Mouse (Mus musculus) neural tube, embryonic 10.5 days (tissue): ENCODE measurements around the gene Smim12.

Source experiments
- DNase-seq: peaks from one replicate; pipeline ENCODE4 v3.0.0-alpha.2; 2017; ENCODE audit warnings: low spot score; ENCODE audit errors: extremely low spot score

The Smim12 gene

GRCm38 (mm10) chr4:127243552-127243951, at the start of gene Smim12:
Smim12 (plus strand) TSS chr4:127243784.
- DNase-seq, result peak; percentile 100

GRCm38 (mm10) chr4:127194477-127195269, 48.9 kb upstream of the Smim12 start:
- no peak for DNase-seq

- DNase-seq, result no peak
Measured at GRCm38 (mm10) chr4:127198609-127199008, 45.0 kb upstream of the Smim12 start.

GRCm38 (mm10) chr4:127199406-127199805, 44.2 kb upstream of the Smim12 start:
- no peak for DNase-seq

- no peak for DNase-seq
Measured at GRCm38 (mm10) chr4:127200164-127200722, 43.3 kb upstream of the Smim12 start.

GRCm38 (mm10) chr4:127200769-127201617, 42.6 kb upstream of the Smim12 start:
- DNase-seq, result no peak

- no peak for DNase-seq
Measured at GRCm38 (mm10) chr4:127203081-127203480, 40.5 kb upstream of the Smim12 start.

- DNase-seq, result no peak
Measured at GRCm38 (mm10) chr4:127211318-127211717, 32.3 kb upstream of the Smim12 start.

GRCm38 (mm10) chr4:127214510-127214909, 29.1 kb upstream of the Smim12 start:
- DNase-seq, result no peak

GRCm38 (mm10) chr4:127215103-127215502, 28.5 kb upstream of the Smim12 start:
- DNase-seq, result no peak

- no peak for DNase-seq
Measured at GRCm38 (mm10) chr4:127215799-127216198, 27.8 kb upstream of the Smim12 start.

GRCm38 (mm10) chr4:127216251-127216651, 27.3 kb upstream of the Smim12 start:
- DNase-seq, result no peak

GRCm38 (mm10) chr4:127217048-127217447, 26.5 kb upstream of the Smim12 start:
- no peak for DNase-seq

- DNase-seq, result no peak
Measured at GRCm38 (mm10) chr4:127223291-127223690, 20.3 kb upstream of the Smim12 start.

GRCm38 (mm10) chr4:127223755-127224154, 19.8 kb upstream of the Smim12 start:
- DNase-seq, result no peak

- no peak for DNase-seq
Measured at GRCm38 (mm10) chr4:127224444-127225100, 19.0 kb upstream of the Smim12 start.

GRCm38 (mm10) chr4:127226067-127226466, 17.5 kb upstream of the Smim12 start:
- no peak for DNase-seq

- DNase-seq, result peak; percentile 51
Measured at GRCm38 (mm10) chr4:127227051-127227673, 16.4 kb upstream of the Smim12 start.

GRCm38 (mm10) chr4:127232028-127232427, 11.6 kb upstream of the Smim12 start:
- DNase-seq, result no peak

GRCm38 (mm10) chr4:127232551-127232950, 11.0 kb upstream of the Smim12 start:
- no peak for DNase-seq
